Mouse (Mus musculus) liver, embryonic 14.5 days (tissue): Measurements from ENCODE around the gene Lama5.

Source experiments
- CTCF ChIP-seq: IDR thresholded peaks from 2 replicates; pipeline ENCODE4 v1.5.1; 2016; ENCODE audit warnings: antibody characterized with exemption, low read depth, control low read depth
- EP300 ChIP-seq: IDR thresholded peaks from 2 replicates; pipeline ENCODE4 v1.6.1; 2016; ENCODE audit warnings: antibody characterized with exemption, low read depth

DNA sequence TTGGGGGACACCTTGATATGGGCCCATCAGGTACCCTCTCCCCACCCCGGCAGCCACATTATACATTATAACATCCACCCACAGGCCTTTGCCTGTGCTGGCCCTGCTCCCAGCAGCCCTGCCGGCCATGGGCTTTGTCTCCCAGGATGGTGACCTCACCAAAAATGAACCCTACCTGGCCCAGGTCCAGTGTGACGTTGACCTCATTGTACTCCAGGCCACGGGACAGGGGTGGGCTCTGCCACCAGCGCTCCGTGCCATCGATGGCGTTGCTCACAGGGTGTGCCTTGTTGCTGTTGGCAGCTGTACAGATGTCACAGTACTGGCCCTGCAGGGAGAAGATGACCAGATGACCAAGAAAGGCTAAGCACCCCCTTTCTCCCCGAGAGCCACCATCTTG, 4.6 kb downstream of the Lama5 start:
- TF ChIP-seq CTCF: no peak
- TF ChIP-seq EP300: no peak
